Mouse (Mus musculus) thymus, adult 2 months (tissue): ENCODE measurements around the gene Oit3.

Experiments
- CTCF ChIP-seq: fragments of 200-500 bp; IDR thresholded peaks from 2 replicates; pipeline ENCODE4 v1.5.1; 2012; ENCODE audit warnings: mild to moderate bottlenecking, control low read depth, low read length, moderate library complexity, borderline replicate concordance; ENCODE audit not compliant: control insufficient read depth, poor library complexity, insufficient read depth; ENCODE audit errors: extremely low read depth
- POLR2A ChIP-seq: fragments of 200-500 bp; IDR thresholded peaks from 2 replicates; pipeline ENCODE4 v1.6.1; 2012; ENCODE audit warnings: mild to moderate bottlenecking, low read length, control low read depth, moderate library complexity; ENCODE audit not compliant: control insufficient read depth, poor library complexity, insufficient read depth; ENCODE audit errors: extremely low read depth

DNA sequence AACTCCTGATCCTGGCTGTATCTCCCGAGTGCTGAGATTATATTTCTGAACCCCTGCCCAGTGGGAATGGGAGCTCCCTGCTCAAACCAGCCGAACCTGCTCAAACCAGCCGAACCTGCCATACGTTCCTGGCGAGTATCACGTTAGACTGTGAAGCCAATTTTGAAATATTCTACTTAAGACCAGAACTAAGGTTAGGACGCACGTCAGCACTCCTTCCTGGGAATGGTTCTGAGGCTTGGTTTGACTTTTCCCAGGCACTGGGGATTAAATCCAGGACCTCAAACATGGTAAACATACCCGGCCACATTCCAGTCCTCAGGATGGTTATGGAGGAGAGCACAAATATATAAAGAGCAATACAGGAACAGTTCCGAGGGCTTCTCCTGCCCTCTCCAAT is 63.7 kb downstream of the Oit3 start:
- no peak for TF ChIP-seq CTCF
- TF ChIP-seq POLR2A, result no peak
